Mouse (Mus musculus): ENCODE data around the gene Ngfr.

- TF ChIP-seq CTCF (IDR thresholded peaks at IDR 0.05; ENCODE audit: low read depth), result no peak
- TF ChIP-seq EP300 (IDR thresholded peaks at IDR 0.05; ENCODE audit: low read depth), result no peak
Measured at GRCm38 (mm10) chr11:95559761-95560160, 27.8 kb downstream of the Ngfr start.
